Mouse (Mus musculus) E14TG2a.4 (cell line): ENCODE results near the gene Bola2.

Experiments used
- H3K27me3 ChIP-seq: 2 replicates; pipeline ENCODE4 v1.6.1; 2014; ENCODE audit warnings: low read length, control low read depth; ENCODE audit not compliant: insufficient read depth
- H3K36me3 ChIP-seq: 2 replicates; pipeline ENCODE4 v1.6.1; 2014; ENCODE audit warnings: low read length, control low read depth; ENCODE audit not compliant: insufficient read depth
- H3K4me1 ChIP-seq: replicated peaks from 2 replicates; pipeline ENCODE4 v1.6.1; 2014; ENCODE audit warnings: low read depth, low read length, control low read depth
- H3K4me3 ChIP-seq: replicated peaks from 2 replicates; pipeline ENCODE4 v1.5.1; 2014; ENCODE audit warnings: mild to moderate bottlenecking, low read length
- H3K9me3 ChIP-seq: 2 replicates; pipeline ENCODE4 v1.6.1; 2014; ENCODE audit warnings: low read length, control low read depth
- CTCF ChIP-seq: conservative IDR thresholded peaks from 2 replicates; pipeline ENCODE4 v1.5.1; 2014; ENCODE audit warnings: low read length
- NANOG ChIP-seq: IDR thresholded peaks from 2 replicates; pipeline ENCODE4 v1.6.1; 2014; ENCODE audit warnings: borderline replicate concordance, low read length, mixed read lengths
- POU5F1 ChIP-seq: IDR thresholded peaks from 2 replicates; pipeline ENCODE4 v1.6.1; 2014; ENCODE audit warnings: low read length, borderline replicate concordance

Bola2 gene

DNA sequence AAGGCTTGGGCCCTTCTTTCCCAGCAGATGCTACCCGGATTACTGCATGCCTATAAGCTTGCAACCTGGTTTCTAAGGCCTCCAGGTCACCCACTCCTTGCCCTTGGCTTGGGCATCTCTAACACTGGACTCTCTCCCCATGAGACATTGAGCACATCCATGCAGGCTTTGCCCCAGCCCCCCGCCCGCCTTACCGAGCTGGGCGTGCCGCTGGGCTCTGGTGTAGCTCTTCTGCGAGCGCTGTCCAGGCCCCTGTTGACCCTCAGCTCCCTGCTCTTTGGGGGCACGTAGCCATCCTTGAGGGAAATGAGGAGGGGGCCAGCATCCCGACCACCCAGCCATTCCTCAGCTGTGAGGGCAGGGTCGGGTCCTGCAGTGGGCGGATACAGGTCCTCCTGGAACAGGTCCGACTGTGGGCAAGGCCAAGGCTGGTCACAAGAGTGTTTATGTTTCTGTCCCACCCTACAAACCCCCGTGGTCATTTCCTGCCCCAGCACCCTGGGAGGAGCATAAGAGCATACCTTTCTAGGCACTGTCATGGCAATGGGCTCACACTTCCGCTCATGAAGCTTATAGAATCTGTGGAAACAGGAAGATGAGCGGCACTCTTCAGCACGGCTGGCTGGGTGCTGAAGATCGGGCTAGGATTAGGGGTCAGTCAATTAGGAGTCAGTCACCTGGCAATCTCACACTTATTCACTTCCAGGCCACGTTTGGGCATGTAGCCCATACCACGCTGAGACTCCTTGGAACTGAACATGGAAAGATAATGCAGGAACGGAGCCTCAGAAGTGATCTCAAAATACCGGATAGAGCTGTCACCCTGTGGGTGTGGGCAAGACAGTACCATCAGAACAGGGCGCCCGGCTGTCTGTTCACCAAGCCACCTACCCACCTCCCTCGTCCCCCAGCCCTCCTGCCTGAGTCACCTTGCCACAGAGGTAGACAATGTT lies 5.1 kb downstream of the Bola2 start:
- peaks cover 39% of the 10 kb centered on the region for H3K36me3 ChIP-seq
- peaks cover 40% of the 10 kb centered on the region for H3K27me3 ChIP-seq
- no peaks in the 10 kb centered on the region for H3K9me3 ChIP-seq
- H3K4me1 ChIP-seq = peaks cover 86% of the 10 kb centered on the region
- H3K4me3 ChIP-seq = peak overlapping the region; percentile 61
- TF ChIP-seq CTCF = no peak
- no peak for TF ChIP-seq POU5F1
- no peak for TF ChIP-seq NANOG

DNA sequence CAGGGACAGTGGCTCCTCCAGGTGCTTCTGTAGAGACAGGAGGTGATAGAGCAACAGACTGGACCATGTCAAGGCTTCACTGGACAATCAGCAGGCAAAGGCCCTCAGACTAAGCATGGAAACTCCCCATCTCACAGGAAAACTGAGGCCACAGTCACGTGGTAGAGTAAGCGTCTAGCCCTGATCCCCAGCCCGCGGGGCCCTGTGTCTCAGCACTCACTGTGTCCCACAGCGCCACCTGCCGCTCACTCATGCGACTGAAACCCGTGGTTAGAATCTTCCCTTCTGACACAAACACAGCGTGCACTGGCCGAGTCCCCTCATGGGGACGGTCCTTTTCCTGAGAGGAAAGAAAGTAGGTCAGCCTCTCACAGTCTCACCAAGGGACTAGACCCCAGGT lies 5.9 kb downstream of the Bola2 start:
- TF ChIP-seq NANOG (no peak), POU5F1 (no peak), CTCF (peak; percentile 75)
- H3K9me3 ChIP-seq = no peaks in the 10 kb centered on the region
- H3K36me3 ChIP-seq = peaks cover 39% of the 10 kb centered on the region
- H3K4me3 ChIP-seq = peak overlapping the region; percentile 61
- peaks cover 44% of the 10 kb centered on the region for H3K27me3 ChIP-seq
- H3K4me1 ChIP-seq = peaks cover 87% of the 10 kb centered on the region

DNA sequence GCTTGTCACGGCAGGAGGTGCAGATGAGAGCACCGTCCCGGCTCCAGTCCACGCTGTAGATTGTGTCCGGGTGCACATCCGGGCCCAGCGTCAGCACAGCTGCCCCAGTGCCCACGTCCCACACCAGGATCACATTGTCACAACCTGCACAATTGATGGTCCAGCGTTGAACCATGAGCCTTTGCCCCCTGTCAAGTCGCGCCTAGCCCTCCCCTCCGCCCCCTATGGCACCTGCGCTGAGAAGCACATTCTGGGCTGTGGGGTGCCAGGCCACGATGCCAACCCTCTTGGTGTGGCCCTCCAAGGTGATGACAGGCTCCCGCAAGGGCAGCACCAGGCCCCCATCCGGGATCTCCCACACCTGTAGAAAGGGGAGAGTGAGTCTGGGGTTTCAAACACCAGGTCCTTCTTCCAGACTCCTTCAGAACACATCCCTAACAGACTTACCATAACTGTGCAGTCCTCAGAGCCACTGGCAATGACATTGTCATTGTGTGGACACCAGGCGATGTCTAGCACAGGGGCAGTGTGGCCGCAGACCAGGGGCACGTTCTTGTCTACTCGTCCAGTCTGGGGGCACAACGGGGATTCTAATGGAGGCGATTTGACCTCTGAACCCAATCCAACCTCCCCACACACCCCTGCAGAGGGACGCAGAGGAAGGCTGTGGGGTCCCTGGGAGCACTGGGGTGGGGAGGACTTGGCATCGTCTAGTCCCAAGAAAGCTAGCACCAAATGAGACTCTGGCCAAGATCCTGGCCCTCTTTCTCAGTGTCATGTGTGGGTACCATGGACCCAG lies 6.6 kb downstream of the Bola2 start:
- peaks cover 82% of the 10 kb centered on the region for H3K4me1 ChIP-seq
- TF ChIP-seq POU5F1 = no peak
- no peak for TF ChIP-seq NANOG
- TF ChIP-seq CTCF = no peak
- H3K27me3 ChIP-seq = peaks cover 44% of the 10 kb centered on the region
- H3K9me3 ChIP-seq = no peaks in the 10 kb centered on the region
- H3K36me3 ChIP-seq = peaks cover 37% of the 10 kb centered on the region
- H3K4me3 ChIP-seq = peak overlapping the region; percentile 61

DNA sequence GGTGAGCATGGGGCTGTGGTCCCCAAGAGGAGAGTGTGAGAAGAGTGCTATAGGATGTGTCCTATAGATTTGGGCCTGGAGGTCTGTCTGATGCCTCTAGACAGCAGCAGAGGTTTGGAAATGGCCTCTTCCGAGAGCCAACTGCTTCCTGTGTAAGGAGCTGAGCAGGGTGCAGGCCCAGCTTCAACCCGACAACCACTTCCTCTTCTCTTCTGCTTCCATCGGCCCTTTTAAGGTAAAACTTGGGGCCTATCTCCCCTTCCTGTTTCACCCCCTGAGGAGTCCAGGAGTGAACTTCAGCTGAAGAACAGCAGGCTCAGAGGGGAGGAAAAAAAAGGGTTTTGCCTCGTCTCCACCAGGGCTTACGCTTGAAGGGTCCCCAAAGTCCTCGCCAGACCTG lies 7.2 kb downstream of the Bola2 start:
- Histone ChIP-seq H3K9me3 (no peaks in the 10 kb centered on the region), H3K27me3 (peaks cover 44% of the 10 kb centered on the region), H3K36me3 (peaks cover 31% of the 10 kb centered on the region), H3K4me3 (no peak overlapping the region), H3K4me1 (peaks cover 76% of the 10 kb centered on the region)
- TF ChIP-seq NANOG (no peak), CTCF (no peak), POU5F1 (no peak)

DNA sequence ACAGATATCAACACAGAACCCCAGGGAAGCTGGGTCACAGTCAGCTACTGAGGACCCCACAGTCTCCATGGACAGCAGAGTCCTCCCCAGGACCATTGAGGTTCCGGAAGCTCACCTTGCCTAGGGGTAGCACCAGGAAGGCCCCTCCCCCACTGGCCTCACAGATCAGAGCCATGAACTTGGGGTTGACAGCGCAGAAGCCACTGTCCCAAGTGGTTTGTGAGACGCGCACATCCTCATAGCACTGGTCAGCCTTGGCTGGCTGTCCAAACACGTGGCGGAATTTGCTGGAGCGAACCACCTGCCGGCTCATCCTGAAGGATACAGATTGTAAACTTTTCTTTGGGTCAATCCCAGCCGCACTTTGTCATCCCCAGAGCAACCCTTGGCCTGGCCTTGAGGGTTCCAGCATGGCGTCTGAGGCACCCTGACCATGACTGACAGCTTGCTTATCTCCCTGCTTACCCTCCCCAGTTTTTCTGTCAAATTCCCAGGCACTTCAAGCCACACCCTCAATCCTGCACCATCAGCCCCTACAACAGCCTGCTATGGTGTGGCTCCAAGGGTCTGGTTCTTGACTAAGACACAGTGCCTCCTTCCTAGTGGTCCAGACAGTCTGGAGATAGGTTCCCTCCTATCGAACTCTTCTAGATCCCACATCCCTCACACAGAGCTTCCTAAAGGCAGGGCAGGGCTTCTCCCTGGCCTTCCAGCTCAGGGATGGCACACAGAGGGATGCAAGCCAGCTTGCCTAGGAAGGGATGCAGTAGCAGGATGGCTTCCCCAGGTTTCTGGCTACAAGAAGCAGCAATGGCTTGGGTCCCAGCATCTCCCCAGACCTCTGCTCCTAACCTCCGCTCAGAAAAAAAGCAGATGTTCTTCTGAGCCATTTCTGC lies 7.9 kb downstream of the Bola2 start:
- H3K36me3 ChIP-seq = peaks cover 24% of the 10 kb centered on the region
- H3K4me3 ChIP-seq = peak overlapping the region; percentile 82
- H3K9me3 ChIP-seq = no peaks in the 10 kb centered on the region
- TF ChIP-seq POU5F1 = no peak
- no peak for TF ChIP-seq CTCF
- TF ChIP-seq NANOG = no peak
- peaks cover 68% of the 10 kb centered on the region for H3K4me1 ChIP-seq
- H3K27me3 ChIP-seq = peaks cover 44% of the 10 kb centered on the region

DNA sequence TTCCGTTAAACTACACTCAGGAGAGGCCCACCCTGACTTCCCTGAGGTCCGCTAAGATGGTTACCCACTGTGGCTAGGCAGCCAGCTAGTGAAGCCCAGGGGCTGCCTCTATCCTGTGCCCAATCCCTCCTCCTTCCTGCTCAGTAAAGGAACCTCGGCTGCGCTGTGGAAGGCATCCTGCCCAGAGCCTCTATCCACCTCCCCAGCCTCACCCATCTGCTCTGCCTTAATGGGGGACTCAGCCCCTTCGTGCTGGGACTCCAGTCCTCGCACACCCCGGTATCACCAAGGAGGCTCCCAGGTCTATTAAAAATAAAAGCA lies 8.5 kb downstream of the Bola2 start:
- no peaks in the 10 kb centered on the region for H3K9me3 ChIP-seq

DNA sequence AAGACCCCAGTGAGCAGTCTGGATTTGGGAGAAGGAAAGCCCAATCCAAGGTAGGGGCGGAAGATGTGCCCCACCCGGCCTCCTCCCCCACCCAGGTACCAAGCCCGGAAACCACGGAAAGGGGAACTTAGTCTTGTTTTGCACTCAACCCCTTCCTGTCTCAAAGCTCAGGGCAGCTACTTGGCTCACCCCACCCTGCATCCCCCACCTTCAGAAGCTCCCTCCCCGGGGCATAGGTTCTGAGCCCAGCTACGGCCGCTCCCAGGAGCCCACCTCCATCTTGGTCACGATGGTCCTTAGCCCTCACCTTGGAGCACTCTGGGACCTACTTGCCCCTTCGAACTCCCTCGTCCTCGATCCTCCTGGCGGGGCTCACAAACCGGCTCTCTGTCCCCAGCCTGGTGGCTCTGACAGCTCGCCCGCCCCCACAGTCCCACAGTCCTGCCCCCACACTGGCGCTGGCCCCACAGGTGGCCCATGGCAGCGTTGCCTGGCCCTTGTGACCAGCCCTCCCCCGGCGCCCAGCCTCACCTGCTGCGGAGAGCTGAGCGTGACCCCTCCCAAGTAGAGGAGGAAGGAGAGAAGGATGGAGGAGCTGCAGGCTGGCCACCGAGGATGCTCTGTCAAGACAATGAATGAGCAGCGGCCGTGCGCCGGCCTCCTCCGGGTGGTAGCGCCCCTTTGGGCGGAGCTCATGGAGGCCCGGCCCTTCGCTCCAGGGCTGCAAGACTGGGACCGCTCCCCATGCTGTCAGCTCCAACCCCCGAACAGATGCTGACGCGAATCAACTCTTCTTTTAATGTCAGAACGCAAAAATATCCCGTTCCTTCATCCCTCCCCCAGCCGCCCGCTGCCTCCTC lies 9.2 kb downstream of the Bola2 start:
- Histone ChIP-seq H3K4me3 (peak overlapping the region; percentile 82), H3K4me1 (peaks cover 58% of the 10 kb centered on the region), H3K9me3 (no peaks in the 10 kb centered on the region), H3K27me3 (peaks cover 46% of the 10 kb centered on the region), H3K36me3 (peaks cover 13% of the 10 kb centered on the region)
- TF ChIP-seq POU5F1 (no peak), NANOG (no peak), CTCF (no peak)

More for the DNA sequence above, 8.5 kb downstream of the Bola2 start:
- TF ChIP-seq POU5F1 (no peak), CTCF (no peak), NANOG (no peak)
- H3K36me3 ChIP-seq = peaks cover 19% of the 10 kb centered on the region
- peak overlapping the region; percentile 82 for H3K4me3 ChIP-seq
- H3K4me1 ChIP-seq = peaks cover 64% of the 10 kb centered on the region
- H3K27me3 ChIP-seq = peaks cover 45% of the 10 kb centered on the region
